Mouse (Mus musculus) layer of hippocampus, postnatal 10 days (tissue): ENCODE data around the gene Nupl1. TPM values are rescaled to one million over a fixed set of nuclear protein-coding genes. Genes with fewer than 3 reads are reported as not detected.

Experiments
- DNase-seq, 2 experiments: peaks; one replicate each; pipeline ENCODE4 v3.0.0; 2021; ENCODE audit warnings: low spot score in 2 of 2
- total RNA-seq, 2 experiments: library from RNA; stranded (reverse); gene quantifications; 2 replicates each; pipeline ENCODE4 v1.2.3; 2021

Gene Nupl1
- total RNA-seq, 2 experiments from 2014 or later: 0.16 TPM

GRCm38 (mm10) chr14:60250366-60250765 is 865 bp downstream of the Nupl1 start:
- no peak for DNase-seq

GRCm38 (mm10) chr14:60238551-60238950 is 12.7 kb downstream of the Nupl1 start:
- no peak for DNase-seq

GRCm38 (mm10) chr14:60219886-60220285 is 31.3 kb downstream of the Nupl1 start:
- DNase-seq: peak; percentile 29 to 40

GRCm38 (mm10) chr14:60217616-60218015 is 33.6 kb downstream of the Nupl1 start:
- no peak for DNase-seq

GRCm38 (mm10) chr14:60216125-60216524 is 35.1 kb downstream of the Nupl1 start:
- no peak for DNase-seq

- no peak for DNase-seq
These were observed 36.2 kb downstream of the Nupl1 start for GRCm38 (mm10) chr14:60215000-60215399.

GRCm38 (mm10) chr14:60214040-60214439 is 37.2 kb downstream of the Nupl1 start:
- DNase-seq: no peak

- no peak for DNase-seq
These were observed 42.1 kb downstream of the Nupl1 start for GRCm38 (mm10) chr14:60209166-60209565.

- DNase-seq: no peak
These were observed 46.2 kb downstream of the Nupl1 start for GRCm38 (mm10) chr14:60204993-60205392.

GRCm38 (mm10) chr14:60196884-60197283 is 54.3 kb downstream of the Nupl1 start, which contains the start of gene Atp8a2:
Gene Atp8a2 (minus strand): TSS chr14:60197179.
- no peak for DNase-seq

- no peak for DNase-seq
These were observed 55.2 kb downstream of the Nupl1 start for GRCm38 (mm10) chr14:60195999-60196398.

GRCm38 (mm10) chr14:60194606-60195005 is 56.6 kb downstream of the Nupl1 start:
- DNase-seq: no peak

- DNase-seq: no peak
These were observed 61.5 kb downstream of the Nupl1 start for GRCm38 (mm10) chr14:60189771-60190170.

- no peak for DNase-seq
These were observed 62.9 kb downstream of the Nupl1 start for GRCm38 (mm10) chr14:60188201-60188825.

- no peak for DNase-seq
These were observed 69.9 kb downstream of the Nupl1 start for GRCm38 (mm10) chr14:60181306-60181705.

- no peak for DNase-seq
These were observed 72.7 kb downstream of the Nupl1 start for GRCm38 (mm10) chr14:60178571-60178955.

GRCm38 (mm10) chr14:60177614-60178570 is 73.3 kb downstream of the Nupl1 start:
- peak in 1 of 2 experiments; percentile 59 for DNase-seq

- peak; percentile 61 to 70 for DNase-seq
These were observed 74.2 kb downstream of the Nupl1 start for GRCm38 (mm10) chr14:60176891-60177613.

- no peak for DNase-seq
These were observed 74.8 kb downstream of the Nupl1 start for GRCm38 (mm10) chr14:60176469-60176890.

GRCm38 (mm10) chr14:60172286-60173055 is 78.8 kb downstream of the Nupl1 start:
- DNase-seq: no peak
